Comparison of ENCODE assay signal across 23 mouse cellular contexts in genomic region chr14:115500794-115501193, GRCm38 (mm10).
DNase-seq lines count a peak whose midpoint lies in the region; ATAC-seq lines count a peak whose summit lies in the region.
"Had no signal": no experiment of that assay in that cellular context is flagged by ENCODE, and none has a peak within 500 bp of the region (broad histone marks: within the 10 kb centered on the region; RNA-seq: fewer than 3 reads in every experiment).

No protein-coding gene starts in this region.

- no peak overlapping the region for H3K4me3 ChIP-seq in neural tube, embryonic 11.5 days (ENCODE audit: low read depth, low read length)
- no peak overlapping the region for H3K4me3 ChIP-seq in forebrain, embryonic 11.5 days (ENCODE audit: low read depth, low read length)
- H3K4me3 ChIP-seq: forebrain, embryonic 10.5 days; gastrocnemius, adult 2 months; hindbrain, embryonic 10.5 days; hindbrain, embryonic 15.5 days; intestine, embryonic 15.5 days had no signal

- WGBS in neural tube, embryonic 11.5 days: 37% methylated on average over 6 of the region's 6 CpGs
- 56% methylated on average over 6 of the region's 6 CpGs for WGBS in forebrain, embryonic 11.5 days

- no peak overlapping the region for H3K9ac ChIP-seq in neural tube, embryonic 11.5 days (ENCODE audit: low read length)
- H3K9ac ChIP-seq in forebrain, embryonic 11.5 days (ENCODE audit: low read length): no peak overlapping the region
- H3K9ac ChIP-seq: forebrain, postnatal 0 days; hindbrain, embryonic 15.5 days; intestine, embryonic 15.5 days had no signal

- H3K27ac ChIP-seq in neural tube, embryonic 11.5 days (ENCODE audit: low read depth, low read length): no peak overlapping the region
- H3K27ac ChIP-seq in forebrain, embryonic 11.5 days (ENCODE audit: low read depth, low read length): no peak overlapping the region
- H3K27ac ChIP-seq: forebrain, embryonic 10.5 days; gastrocnemius, adult 2 months; hindbrain, embryonic 15.5 days; intestine, embryonic 15.5 days had no signal

- H3K27me3 ChIP-seq in neural tube, embryonic 11.5 days (ENCODE audit: control insufficient read depth, insufficient read depth, low read length): no peaks in the 10 kb centered on the region
- H3K27me3 ChIP-seq in forebrain, embryonic 11.5 days (ENCODE audit: control insufficient read depth, insufficient read depth, low read length): no peaks in the 10 kb centered on the region
- H3K27me3 ChIP-seq: hindbrain, embryonic 15.5 days; intestine, embryonic 15.5 days had no signal

- H3K4me2 ChIP-seq in neural tube, embryonic 11.5 days (ENCODE audit: low read depth): no peak overlapping the region
- H3K4me2 ChIP-seq in forebrain, embryonic 11.5 days (ENCODE audit: low read depth, low read length, severe bottlenecking): no peak overlapping the region
- H3K4me2 ChIP-seq: heart, embryonic 11.5 days; hindbrain, embryonic 15.5 days; intestine, embryonic 15.5 days had no signal

- no peak for DNase-seq in neural tube, embryonic 11.5 days (ENCODE audit: low spot score)
- no peak for DNase-seq in neural tube, embryonic 10.5 days (ENCODE audit: extremely low spot score, low spot score)
- peak; percentile 69 for DNase-seq in embryo, embryonic 10.5 days (ENCODE audit: low spot score)
- peak; percentile 30 for DNase-seq in embryo, embryonic 9.5 days (ENCODE audit: extremely low spot score)
- no peak for DNase-seq in c-Kit-positive CD71-positive TER-119-positive erythroid progenitor cells, embryonic 14.5 days (ENCODE audit: low spot score)
- DNase-seq in forebrain, embryonic 11.5 days (ENCODE audit: low spot score): no peak
- DNase-seq: adrenal gland, adult 2 months; adrenal gland, postnatal 14 days; cerebellum, adult 11-12 months; cerebellum, adult 8-10 months; cerebellum, postnatal 10 days; cerebellum, postnatal 36 days; forebrain, postnatal 0 days; gastrocnemius, adult 2 months; gastrocnemius, postnatal 14 days; heart, adult 11 months had no signal

- no peaks in the 10 kb centered on the region for H3K9me3 ChIP-seq in neural tube, embryonic 11.5 days (ENCODE audit: control insufficient read depth, low read length)
- H3K9me3 ChIP-seq in forebrain, embryonic 11.5 days (ENCODE audit: control insufficient read depth, low read length): no peaks in the 10 kb centered on the region
- H3K9me3 ChIP-seq: forebrain, embryonic 10.5 days; hindbrain, embryonic 10.5 days; hindbrain, embryonic 15.5 days; intestine, embryonic 15.5 days had no signal

- peak; percentile 50; the same call in 1 of the 2 replicates for ATAC-seq in neural tube, embryonic 11.5 days (ENCODE audit: insufficient read depth, low FRiP score, low TSS enrichment)
- ATAC-seq in forebrain, embryonic 11.5 days (replicated peaks; ENCODE audit: low FRiP score): no peak
- ATAC-seq: CD4-positive, CD25-positive, alpha-beta regulatory T cell, adult 4 months; forebrain, embryonic 14.5 days; forebrain, postnatal 0 days; intestine, embryonic 15.5 days had no signal

- H3K36me3 ChIP-seq in neural tube, embryonic 11.5 days (ENCODE audit: control insufficient read depth, insufficient read depth, low read length): no peaks in the 10 kb centered on the region
- H3K36me3 ChIP-seq in forebrain, embryonic 11.5 days (ENCODE audit: control insufficient read depth, insufficient read depth, low read length): no peaks in the 10 kb centered on the region
- H3K36me3 ChIP-seq: forebrain, embryonic 10.5 days; hindbrain, embryonic 10.5 days; hindbrain, embryonic 15.5 days; intestine, embryonic 15.5 days had no signal

- H3K4me1 ChIP-seq in neural tube, embryonic 11.5 days (ENCODE audit: control insufficient read depth, insufficient read depth, low read length): no peaks in the 10 kb centered on the region
- H3K4me1 ChIP-seq in forebrain, embryonic 11.5 days (replicated peaks; ENCODE audit: control insufficient read depth, insufficient read depth, low read length): no peaks in the 10 kb centered on the region
- H3K4me1 ChIP-seq: forebrain, embryonic 10.5 days; hindbrain, embryonic 15.5 days; intestine, embryonic 15.5 days had no signal

Comparison
In these comparisons a context has a peak if more than half of its experiments do, and no peak if none do; other contexts are left out.
1. DNase-seq: peak in embryo, embryonic 10.5 days (single experiment) and embryo, embryonic 9.5 days (single experiment); none in neural tube, embryonic 11.5 days (single experiment), neural tube, embryonic 10.5 days (single experiment), c-Kit-positive CD71-positive TER-119-positive erythroid progenitor cells, embryonic 14.5 days (single experiment) and forebrain, embryonic 11.5 days (single experiment).